Mouse (Mus musculus) thymus, adult 2 months (tissue): Measurements from ENCODE around the gene Prmt1.

Experiments
- CTCF ChIP-seq: fragments of 200-500 bp; IDR thresholded peaks from 2 replicates; pipeline ENCODE4 v1.5.1; 2012; ENCODE audit warnings: mild to moderate bottlenecking, control low read depth, low read length, moderate library complexity, borderline replicate concordance; ENCODE audit not compliant: control insufficient read depth, poor library complexity, insufficient read depth; ENCODE audit errors: extremely low read depth
- POLR2A ChIP-seq: fragments of 200-500 bp; IDR thresholded peaks from 2 replicates; pipeline ENCODE4 v1.6.1; 2012; ENCODE audit warnings: mild to moderate bottlenecking, low read length, control low read depth, moderate library complexity; ENCODE audit not compliant: control insufficient read depth, poor library complexity, insufficient read depth; ENCODE audit errors: extremely low read depth

GRCm38 (mm10) chr7:45000539-45001114, 14.3 kb upstream of the Prmt1 start:
- TF ChIP-seq CTCF = no peak; the same call in 1 of the 2 replicates
- no peak for TF ChIP-seq POLR2A
